Mouse (Mus musculus) midbrain, embryonic 15.5 days (tissue): ENCODE results near the gene Tmc7. TPM values are rescaled to one million over a fixed set of nuclear protein-coding genes. Genes with fewer than 3 reads are reported as not detected.

Source experiments
- ATAC-seq: fragments of 200-750 bp; cut with Nextera tagmentation; replicated peaks from 2 replicates; pipeline ENCODE4 v1.8.0; 2017; ENCODE audit warnings: moderate TSS enrichment
- H3K27ac ChIP-seq: fragments of 300-500 bp; sonication (generic); 2 replicates; pipeline ENCODE4 v1.5.1; 2015; ENCODE audit warnings: mild to moderate bottlenecking, inconsistent platforms
- H3K27me3 ChIP-seq: fragments of 300-500 bp; sonication (generic); replicated peaks from 2 replicates; pipeline ENCODE4 v1.6.1; 2015; ENCODE audit warnings: inconsistent platforms
- H3K36me3 ChIP-seq: fragments of 300-500 bp; sonication (generic); replicated peaks from 2 replicates; pipeline ENCODE4 v1.6.1; 2015; ENCODE audit warnings: inconsistent platforms
- H3K4me1 ChIP-seq: fragments of 300-500 bp; sonication (generic); 2 replicates; pipeline ENCODE4 v1.6.1; 2015; ENCODE audit warnings: inconsistent platforms
- H3K4me2 ChIP-seq: fragments of 300-500 bp; sonication (generic); 2 replicates; pipeline ENCODE4 v1.6.1; 2015; ENCODE audit warnings: inconsistent platforms, mild to moderate bottlenecking, moderate library complexity
- H3K4me3 ChIP-seq: fragments of 300-500 bp; sonication (generic); 2 replicates; pipeline ENCODE4 v1.5.1; 2015; ENCODE audit warnings: mild to moderate bottlenecking, inconsistent platforms
- H3K9ac ChIP-seq: fragments of 300-500 bp; sonication (generic); 2 replicates; pipeline ENCODE4 v1.6.1; 2015; ENCODE audit warnings: mild to moderate bottlenecking, inconsistent platforms
- H3K9me3 ChIP-seq: fragments of 300-500 bp; sonication (generic); 2 replicates; pipeline ENCODE4 v1.6.1; 2016; ENCODE audit warnings: inconsistent platforms
- WGBS: fragments of 180-500 bp; shearing (Covaris S2); methylation state at CpG from one replicate; pipeline ENCODE4 v1.1.7; 2015; ENCODE audit warnings: mixed read lengths; 5-methylcytosine and 5-hydroxymethylcytosine counted together
- polyA plus RNA-seq: library from polyadenylated mRNA; unstranded; fragments of >200 nt; fragmentation: Nextera tagmentation; extraction: Ambion mirVana; gene quantifications from 2 replicates; pipeline ENCODE4 v1.2.1, GENCODE M21; 2015

Tmc7 gene
- polyA plus RNA-seq, 1 experiment from 2014 or later: 6.3 TPM

DNA sequence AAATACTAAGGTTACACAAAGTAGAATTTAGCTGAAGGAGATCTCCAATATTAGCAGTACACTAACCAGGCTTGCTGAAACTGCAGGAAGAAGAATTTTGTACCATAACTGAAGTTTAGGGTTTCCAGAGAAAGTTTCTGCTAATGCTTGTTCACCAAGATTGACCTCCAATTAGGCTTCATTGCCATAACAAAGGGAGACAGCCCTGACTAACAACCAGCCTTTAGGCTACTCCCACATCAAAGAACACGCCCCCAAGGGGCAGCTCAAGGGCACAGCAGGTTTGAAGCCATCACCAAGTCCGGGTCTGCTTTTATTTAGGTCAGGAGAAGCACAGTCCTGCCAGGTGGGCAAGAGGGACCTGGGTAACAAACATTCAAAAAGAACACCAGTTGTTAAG, 4.6 kb downstream of the Tmc7 start:
- Histone ChIP-seq H3K36me3 (no peaks in the 10 kb centered on the region), H3K27ac (no peak overlapping the region), H3K9ac (no peak overlapping the region), H3K4me1 (peaks cover 8% of the 10 kb centered on the region), H3K4me3 (no peak overlapping the region), H3K4me2 (no peak overlapping the region), H3K27me3 (no peaks in the 10 kb centered on the region), H3K9me3 (no peaks in the 10 kb centered on the region)
- WGBS: 72% methylated on average over 2 of the region's 2 CpGs
- ATAC-seq: no peak

DNA sequence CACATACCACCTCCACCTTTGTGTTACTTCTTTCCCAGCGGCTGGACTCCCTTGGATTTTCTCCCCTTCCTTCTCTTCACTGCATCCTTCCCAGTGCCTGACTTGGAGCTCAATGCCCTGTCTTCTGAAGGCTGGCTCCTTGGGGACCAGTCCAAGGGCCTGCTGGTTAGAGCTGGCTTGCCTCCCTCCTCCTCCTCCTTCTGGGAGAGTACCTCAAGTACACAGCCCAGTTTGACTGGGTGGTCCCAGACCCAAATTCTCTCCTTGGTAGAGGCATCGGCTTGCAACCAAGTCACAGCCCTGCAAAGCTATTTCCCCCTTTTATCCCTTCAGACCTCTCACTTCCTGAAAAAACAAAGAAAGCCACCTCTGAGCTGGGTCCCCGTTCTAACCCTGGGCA, 6.3 kb downstream of the Tmc7 start:
- Histone ChIP-seq H3K9me3 (no peaks in the 10 kb centered on the region), H3K4me3 (no peak overlapping the region), H3K4me2 (no peak overlapping the region), H3K27me3 (no peaks in the 10 kb centered on the region), H3K27ac (no peak overlapping the region), H3K9ac (no peak overlapping the region), H3K36me3 (no peaks in the 10 kb centered on the region), H3K4me1 (no peaks in the 10 kb centered on the region)
- WGBS: 73% methylated on average over 3 of the region's 3 CpGs
- no peak for ATAC-seq

DNA sequence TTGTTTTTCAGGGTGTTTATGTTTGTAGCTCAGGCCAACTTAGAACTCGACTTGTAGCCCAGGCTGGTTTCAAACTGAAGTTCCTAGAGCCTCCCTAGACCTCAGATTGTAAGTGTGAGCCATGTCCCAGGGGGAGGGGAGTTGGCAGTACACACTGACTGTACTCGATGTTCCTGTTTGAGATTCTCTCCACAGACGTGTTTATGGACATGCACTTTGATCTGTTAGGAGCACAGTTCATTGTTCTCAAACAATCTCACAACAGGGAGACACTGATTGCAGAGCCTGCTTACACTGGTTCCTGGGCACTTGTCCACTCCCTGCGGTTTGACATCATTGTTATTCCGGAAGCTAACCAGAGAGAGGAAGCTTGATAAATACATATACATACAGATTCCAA, 12.5 kb downstream of the Tmc7 start:
- 52% methylated on average over 5 of the region's 5 CpGs for WGBS
- Histone ChIP-seq H3K4me1 (no peaks in the 10 kb centered on the region; the same call in 1 of the 2 replicates), H3K27me3 (no peaks in the 10 kb centered on the region), H3K4me2 (no peak overlapping the region), H3K9me3 (no peaks in the 10 kb centered on the region), H3K27ac (no peak overlapping the region), H3K36me3 (no peaks in the 10 kb centered on the region), H3K4me3 (no peak overlapping the region), H3K9ac (no peak overlapping the region)
- no peak for ATAC-seq

DNA sequence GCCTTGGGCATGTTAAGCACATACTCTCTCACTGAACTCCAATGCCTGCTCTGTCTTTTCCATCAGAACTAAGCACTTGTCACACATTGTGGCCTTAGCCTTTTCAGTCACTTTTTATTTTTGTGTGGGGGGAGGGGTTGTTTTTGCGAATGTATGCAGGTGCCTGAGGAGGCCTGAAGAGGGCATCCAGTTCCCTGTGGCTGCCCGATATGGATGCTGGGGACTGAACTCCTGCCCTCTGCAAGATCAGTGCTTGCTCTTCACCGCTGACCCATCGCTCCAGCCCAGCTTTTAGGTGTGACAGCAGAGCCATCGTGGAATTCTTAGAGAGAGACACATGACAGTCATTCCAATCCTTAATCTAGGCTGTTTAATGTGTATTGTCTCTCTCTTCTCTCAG, 13.2 kb downstream of the Tmc7 start:
- WGBS: 49% methylated on average over 5 of the region's 5 CpGs

DNA sequence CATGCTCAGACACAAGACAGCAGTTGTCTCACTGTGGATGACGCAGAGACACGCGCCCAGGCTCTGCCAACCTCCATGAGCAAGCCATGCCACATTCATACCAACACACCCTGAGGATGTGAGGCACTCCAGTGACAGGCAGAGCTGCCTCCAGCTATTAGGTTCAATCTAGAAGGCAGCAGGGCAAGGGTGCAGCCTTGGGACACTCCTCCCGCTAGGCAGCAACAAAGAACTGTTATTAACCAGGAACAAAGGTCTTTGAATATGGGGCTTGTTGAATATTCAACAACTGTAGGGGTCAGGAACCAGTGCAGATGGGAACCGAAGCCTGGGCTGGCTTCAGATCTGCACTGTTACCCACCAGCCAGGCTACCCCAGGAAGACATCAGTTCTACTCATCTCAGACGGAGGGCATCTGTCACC, 15.4 kb downstream of the Tmc7 start:
- no peaks in the 10 kb centered on the region for H3K9me3 ChIP-seq
- H3K27ac ChIP-seq: no peak overlapping the region
- no peaks in the 10 kb centered on the region for H3K27me3 ChIP-seq
- WGBS: 52% methylated on average over 6 of the region's 6 CpGs
- H3K4me3 ChIP-seq: no peak overlapping the region
- H3K36me3 ChIP-seq: no peaks in the 10 kb centered on the region
- H3K9ac ChIP-seq: no peak overlapping the region
- no peak overlapping the region for H3K4me2 ChIP-seq
- no peak for ATAC-seq
- H3K4me1 ChIP-seq: no peaks in the 10 kb centered on the region; the same call in 1 of the 2 replicates

More for the DNA sequence above, 13.2 kb downstream of the Tmc7 start:
- no peaks in the 10 kb centered on the region for H3K36me3 ChIP-seq
- H3K9ac ChIP-seq: no peak overlapping the region
- H3K9me3 ChIP-seq: no peaks in the 10 kb centered on the region
- no peak for ATAC-seq
- no peaks in the 10 kb centered on the region; the same call in 1 of the 2 replicates for H3K4me1 ChIP-seq
- H3K27me3 ChIP-seq: no peaks in the 10 kb centered on the region
- H3K4me3 ChIP-seq: no peak overlapping the region
- H3K27ac ChIP-seq: no peak overlapping the region
- H3K4me2 ChIP-seq: no peak overlapping the region

DNA sequence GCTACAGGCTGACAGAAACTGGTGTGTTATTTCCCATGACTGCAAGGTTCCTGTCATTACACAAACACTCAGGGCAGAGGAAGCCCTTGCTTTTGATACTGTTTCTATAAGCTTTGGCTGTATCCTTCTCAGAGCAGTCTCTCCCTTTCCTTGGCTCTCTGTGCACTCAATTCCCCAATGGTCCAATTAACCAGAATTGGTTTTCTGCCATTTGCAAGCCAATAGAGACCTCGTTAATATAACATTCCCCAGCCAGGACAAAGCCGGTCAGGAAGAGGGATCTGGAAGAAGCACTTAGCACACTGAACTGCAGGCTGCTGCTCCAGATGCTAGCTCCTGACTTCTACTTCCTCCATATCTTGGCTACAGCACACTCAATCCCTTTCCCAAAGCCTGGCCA, 30.2 kb downstream of the Tmc7 start:
- no peak for ATAC-seq
- no peak overlapping the region for H3K27ac ChIP-seq
- no peak overlapping the region for H3K9ac ChIP-seq
- no peaks in the 10 kb centered on the region for H3K4me1 ChIP-seq
- H3K4me3 ChIP-seq: no peak overlapping the region
- no peaks in the 10 kb centered on the region for H3K27me3 ChIP-seq
- no peak overlapping the region for H3K4me2 ChIP-seq
- 55% methylated on average over 2 of the region's 2 CpGs for WGBS
- 0 out of 2 replicates have a peak, but pooled peaks cover 5% of the 10 kb centered on the region for H3K9me3 ChIP-seq
- H3K36me3 ChIP-seq: peaks cover 20% of the 10 kb centered on the region

DNA sequence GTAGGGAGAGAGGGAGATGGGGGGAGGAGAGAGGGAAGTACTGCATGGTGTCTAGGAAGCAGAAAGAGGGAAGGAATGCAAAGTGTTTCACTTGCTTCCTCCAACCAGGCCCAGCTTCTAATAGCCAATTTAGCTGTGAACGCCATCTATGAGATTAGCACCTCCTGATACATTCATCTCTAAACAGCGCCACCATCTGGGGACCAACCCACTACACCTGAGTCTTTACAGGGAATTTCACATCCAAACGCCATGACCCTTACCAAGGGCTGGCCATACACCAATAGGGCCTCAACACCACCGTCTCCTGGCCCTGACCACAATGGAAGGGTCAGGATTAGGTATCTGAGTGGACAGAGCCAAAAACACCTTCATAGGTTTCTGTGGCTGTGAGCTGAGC, 30.7 kb downstream of the Tmc7 start:
- 65% methylated on average over 4 of the region's 4 CpGs for WGBS
- H3K9me3 ChIP-seq: 0 out of 2 replicates have a peak, but pooled peaks cover 5% of the 10 kb centered on the region
- H3K9ac ChIP-seq: no peak overlapping the region
- H3K36me3 ChIP-seq: peaks cover 20% of the 10 kb centered on the region
- no peak overlapping the region for H3K4me3 ChIP-seq
- ATAC-seq: no peak
- H3K27ac ChIP-seq: no peak overlapping the region
- no peak overlapping the region for H3K4me2 ChIP-seq
- no peaks in the 10 kb centered on the region for H3K27me3 ChIP-seq
- no peaks in the 10 kb centered on the region for H3K4me1 ChIP-seq

DNA sequence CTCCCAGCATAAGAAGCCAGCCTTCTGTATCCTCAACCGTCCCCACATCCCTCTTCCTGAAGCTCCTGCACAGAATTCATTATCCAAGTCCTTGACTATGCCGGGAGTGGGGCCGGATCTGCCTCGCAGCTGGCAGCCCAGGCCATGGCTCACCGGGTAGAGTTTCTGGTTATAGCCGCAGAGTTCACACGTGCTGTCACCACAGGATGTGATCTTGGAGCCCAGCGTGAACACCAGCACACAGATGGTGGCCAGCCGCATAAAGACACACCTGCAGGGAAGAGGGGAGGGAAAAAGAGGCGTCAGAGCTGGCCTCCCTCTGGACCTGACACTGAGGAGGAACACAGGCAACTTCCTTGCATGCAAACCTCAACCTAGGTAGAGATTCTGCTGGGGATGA, 37.1 kb downstream of the Tmc7 start:
- H3K4me3 ChIP-seq: no peak overlapping the region
- H3K27ac ChIP-seq: no peak overlapping the region
- peaks cover 12% of the 10 kb centered on the region for H3K36me3 ChIP-seq
- no peak overlapping the region for H3K4me2 ChIP-seq
- 0 out of 2 replicates have a peak, but pooled peaks cover 4% of the 10 kb centered on the region for H3K9me3 ChIP-seq
- WGBS: 83% methylated on average over 10 of the region's 10 CpGs
- no peaks in the 10 kb centered on the region for H3K27me3 ChIP-seq
- H3K9ac ChIP-seq: no peak overlapping the region
- no peak for ATAC-seq
- H3K4me1 ChIP-seq: no peaks in the 10 kb centered on the region

DNA sequence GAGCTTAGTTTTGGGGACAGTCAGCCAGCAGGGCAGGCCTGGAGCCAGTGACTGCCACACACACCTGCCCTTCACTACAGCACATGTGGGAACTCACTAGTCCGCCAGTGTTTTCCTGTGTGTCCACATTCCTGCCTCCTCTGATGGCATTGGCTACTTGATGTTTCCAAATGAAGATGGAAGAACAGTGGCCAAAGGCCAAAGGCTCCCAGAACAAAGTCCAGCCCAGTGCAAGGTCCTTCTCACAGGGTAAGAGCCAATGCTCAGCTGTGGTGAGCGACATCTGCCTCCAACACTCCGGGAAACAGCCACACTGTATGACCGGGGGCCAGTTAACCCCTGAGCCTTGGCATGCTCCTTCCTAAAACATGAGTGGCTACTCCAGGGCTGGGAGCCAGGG, 40.4 kb downstream of the Tmc7 start:
- no peak for ATAC-seq
- Histone ChIP-seq H3K9me3 (no peaks in the 10 kb centered on the region), H3K4me1 (no peaks in the 10 kb centered on the region), H3K9ac (no peak overlapping the region), H3K27ac (no peak overlapping the region), H3K4me3 (no peak overlapping the region), H3K27me3 (no peaks in the 10 kb centered on the region), H3K36me3 (0 out of 2 replicates have a peak, but pooled peaks cover 5% of the 10 kb centered on the region), H3K4me2 (no peak overlapping the region)
- 94% methylated on average over 4 of the region's 4 CpGs for WGBS

DNA sequence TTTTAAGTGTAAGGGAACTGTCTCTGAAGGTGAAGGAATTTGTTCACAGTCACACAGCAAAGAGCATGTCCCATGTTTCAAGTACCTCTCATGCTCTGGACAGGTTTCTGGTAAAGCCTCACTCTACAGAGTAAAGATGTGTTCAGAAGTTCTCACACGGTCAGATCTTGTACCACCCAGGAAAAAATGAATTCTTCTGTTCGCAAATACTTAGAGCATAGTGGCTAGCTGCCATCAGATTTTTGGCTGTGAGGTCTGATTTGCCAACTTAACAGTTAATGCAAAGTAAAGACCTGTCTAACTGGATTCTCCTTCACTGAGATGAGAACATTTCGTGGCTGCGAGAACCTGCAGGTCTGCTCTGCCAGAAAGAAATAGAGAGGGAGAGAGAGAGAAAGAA, 49.5 kb downstream of the Tmc7 start:
- 92% methylated on average over 4 of the region's 4 CpGs for WGBS
- no peak overlapping the region for H3K4me2 ChIP-seq
- no peak overlapping the region for H3K4me3 ChIP-seq
- H3K27ac ChIP-seq: no peak overlapping the region
- H3K4me1 ChIP-seq: peaks cover 12% of the 10 kb centered on the region
- H3K9me3 ChIP-seq: no peaks in the 10 kb centered on the region
- no peak for ATAC-seq
- 0 out of 2 replicates have a peak, but pooled peaks cover under 1% of the 10 kb centered on the region for H3K36me3 ChIP-seq
- H3K9ac ChIP-seq: no peak overlapping the region
- no peaks in the 10 kb centered on the region for H3K27me3 ChIP-seq

DNA sequence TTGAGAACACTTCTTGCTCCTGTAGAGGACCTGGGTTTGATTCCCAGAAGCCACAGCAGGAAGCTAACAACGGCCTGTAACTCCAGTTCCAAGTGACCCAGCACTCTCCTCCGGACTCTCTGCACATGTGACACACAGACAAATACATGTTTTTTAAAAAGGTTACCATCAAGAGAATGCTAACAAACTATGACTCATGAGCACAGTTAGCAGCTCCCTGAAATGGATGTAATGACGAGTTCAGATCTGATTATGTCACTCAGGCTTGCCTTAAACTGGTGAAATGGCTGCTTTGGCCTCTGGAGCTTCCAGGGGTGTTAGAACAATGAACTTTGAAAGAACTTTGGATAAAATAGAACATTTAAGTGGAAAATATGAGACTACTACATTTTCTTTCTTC, 50.2 kb downstream of the Tmc7 start:
- no peak for ATAC-seq
- H3K9me3 ChIP-seq: no peaks in the 10 kb centered on the region
- no peak overlapping the region for H3K27ac ChIP-seq
- no peak overlapping the region for H3K4me3 ChIP-seq
- peaks cover 12% of the 10 kb centered on the region for H3K4me1 ChIP-seq
- H3K4me2 ChIP-seq: no peak overlapping the region
- 85% methylated on average over 3 of the region's 3 CpGs for WGBS
- no peak overlapping the region for H3K9ac ChIP-seq
- no peaks in the 10 kb centered on the region for H3K36me3 ChIP-seq
- H3K27me3 ChIP-seq: no peaks in the 10 kb centered on the region

DNA sequence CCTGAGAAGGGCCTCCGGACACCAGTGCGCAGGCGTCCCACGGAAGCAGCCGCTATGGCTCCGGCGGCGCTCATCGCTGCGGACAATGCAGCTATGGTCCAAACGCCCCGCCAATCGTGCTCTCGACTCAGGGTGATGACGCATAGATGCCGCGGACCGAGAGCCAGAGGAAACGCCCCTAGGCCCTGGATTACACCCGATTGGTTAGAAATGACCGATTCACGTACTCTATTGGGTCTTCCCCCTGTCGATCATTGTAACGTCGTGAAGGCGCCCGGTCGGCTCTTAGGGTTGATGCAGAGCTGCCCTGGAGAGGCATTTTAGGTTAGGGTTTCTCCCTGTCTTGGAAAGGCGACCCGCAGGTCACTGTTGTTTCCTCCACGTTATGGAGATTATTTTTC, 51.4 kb downstream of the Tmc7 start, which contains the start of gene Coq7:
Gene Coq7 (minus strand): TSS at position 179 of the 401 bp plus-strand sequence.
- peak within 1 kb of the TSS; percentile 68 for H3K9ac ChIP-seq
- no peaks in the 10 kb centered on the region for H3K9me3 ChIP-seq
- H3K27ac ChIP-seq: peak within 1 kb of the TSS; percentile 98
- under 1% methylated on average over 31 of the region's 31 CpGs for WGBS
- peak within 1 kb of the TSS; percentile 58 for H3K4me3 ChIP-seq
- ATAC-seq: peak; percentile 100
- H3K36me3 ChIP-seq: no peaks in the 10 kb centered on the region
- peaks cover 12% of the 10 kb centered on the region for H3K4me1 ChIP-seq
- H3K4me2 ChIP-seq: peak within 1 kb of the TSS; percentile 66
- H3K27me3 ChIP-seq: no peaks in the 10 kb centered on the region

DNA sequence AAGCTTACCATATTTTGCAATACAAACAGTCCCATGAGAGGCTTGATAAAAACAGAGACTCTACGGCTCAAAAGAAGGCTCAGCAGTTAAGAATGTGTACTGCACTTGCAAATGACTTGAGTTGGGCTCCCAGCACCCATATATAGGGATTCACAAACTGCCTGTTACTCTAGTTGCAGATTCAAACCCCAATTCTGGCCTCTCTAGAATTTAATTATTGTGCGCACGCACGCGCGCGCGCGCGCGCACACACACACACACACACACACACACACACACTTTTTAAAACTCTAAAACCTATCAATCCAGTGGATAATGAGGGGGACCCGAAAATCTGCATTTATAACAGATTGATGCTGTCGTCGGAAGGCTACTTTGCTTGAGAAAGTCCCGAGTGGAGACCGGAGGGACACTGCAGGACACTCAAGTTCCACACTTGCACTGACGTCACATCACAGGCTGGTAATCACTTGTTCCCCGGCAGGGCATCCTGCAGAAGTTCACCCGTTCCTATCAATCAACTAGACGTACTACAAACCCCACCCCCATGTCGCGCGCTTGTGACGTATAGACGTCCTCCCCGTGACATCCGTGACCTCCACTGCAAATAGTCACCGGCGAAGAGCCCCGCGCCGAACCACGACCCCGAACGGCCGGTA, 51.9 kb downstream of the Tmc7 start:
- Histone ChIP-seq H3K9ac (peak overlapping the region; percentile 68), H3K27me3 (no peaks in the 10 kb centered on the region), H3K4me1 (peaks cover 12% of the 10 kb centered on the region), H3K4me3 (peak overlapping the region; percentile 58), H3K4me2 (peak overlapping the region; percentile 63), H3K27ac (peak overlapping the region; percentile 98), H3K9me3 (no peaks in the 10 kb centered on the region), H3K36me3 (no peaks in the 10 kb centered on the region)
- ATAC-seq: peak; percentile 97
- WGBS: under 1% methylated on average over 36 of the region's 36 CpGs
